Mouse (Mus musculus) lung, postnatal 0 days (tissue): ENCODE measurements at regions not wholly inside any gene's neighbourhood (a gene's known extent, or its start where the extent isn't known, plus 50 kb on each side); places are given as distances from the start of the nearest gene placed in this dataset.
A peak's percentile ranks its signal among the peaks of the same experiment; 100 is the strongest.

Source experiments
- ATAC-seq: fragments of 200-750 bp; cut with Nextera tagmentation; 2 replicates; pipeline ENCODE4 v1.8.0; 2017; ENCODE audit warnings: moderate library complexity
- DNase-seq: peaks from one replicate; pipeline ENCODE4 v3.0.0-alpha.2; 2016; ENCODE audit warnings: low spot score
- H3K27ac ChIP-seq: fragments of 300-500 bp; sonication (generic); 2 replicates; pipeline ENCODE4 v1.5.1; 2014; ENCODE audit warnings: antibody characterized with exemption, mild to moderate bottlenecking, low read length, mixed read lengths
- H3K27me3 ChIP-seq: fragments of 300-500 bp; sonication (generic); replicated peaks from 2 replicates; pipeline ENCODE4 v1.6.1; 2014; ENCODE audit warnings: low read length, mixed read lengths; ENCODE audit not compliant: insufficient read depth
- H3K36me3 ChIP-seq: fragments of 300-500 bp; sonication (generic); 2 replicates; pipeline ENCODE4 v1.6.1; 2014; ENCODE audit warnings: low read length, mixed read lengths; ENCODE audit not compliant: insufficient read depth
- H3K4me1 ChIP-seq: fragments of 300-500 bp; sonication (generic); 2 replicates; pipeline ENCODE4 v1.6.1; 2014; ENCODE audit warnings: antibody characterized with exemption, low read depth, low read length, mixed read lengths; ENCODE audit not compliant: insufficient read depth
- H3K4me2 ChIP-seq: fragments of 300-500 bp; sonication (generic); replicated peaks from 2 replicates; pipeline ENCODE4 v1.6.1; 2014; ENCODE audit warnings: low read depth, mild to moderate bottlenecking, low read length, moderate library complexity, mixed read lengths
- H3K4me3 ChIP-seq: fragments of 300-500 bp; sonication (generic); 2 replicates; pipeline ENCODE4 v1.5.1; 2014; ENCODE audit warnings: low read depth, low read length
- H3K9ac ChIP-seq: fragments of 300-500 bp; sonication (generic); replicated peaks from 2 replicates; pipeline ENCODE4 v1.6.1; 2014; ENCODE audit warnings: low read depth, mild to moderate bottlenecking
- H3K9me3 ChIP-seq: fragments of 300-500 bp; sonication (generic); 2 replicates; pipeline ENCODE4 v1.6.1; 2016; ENCODE audit warnings: low read length, mixed read lengths
- CTCF ChIP-seq: IDR thresholded peaks from 2 replicates; pipeline ENCODE4 v1.5.1; 2016; ENCODE audit warnings: antibody characterized with exemption, mild to moderate bottlenecking
- EP300 ChIP-seq: IDR thresholded peaks from 2 replicates; pipeline ENCODE4 v1.6.1; 2016; ENCODE audit warnings: antibody characterized with exemption, mild to moderate bottlenecking, control low read depth
- WGBS: fragments of 180-500 bp; shearing (Covaris S2); extraction: QIAGEN DNeasy Blood & Tissue Kit; methylation state at CpG from one replicate; pipeline ENCODE4 v1.1.7; 2014; 5-methylcytosine and 5-hydroxymethylcytosine counted together

- Histone ChIP-seq H3K9ac (no peak overlapping the region), H3K4me2 (no peak overlapping the region), H3K9me3 (no peaks in the 10 kb centered on the region), H3K27me3 (no peaks in the 10 kb centered on the region), H3K36me3 (no peaks in the 10 kb centered on the region), H3K27ac (no peak overlapping the region), H3K4me1 (no peaks in the 10 kb centered on the region), H3K4me3 (no peak overlapping the region)
- ATAC-seq (no peak), DNase-seq (no peak)
- TF ChIP-seq EP300 (no peak), CTCF (0 out of 2 replicates have a peak, but pooled peaks have one; percentile 10)
- WGBS: 78% methylated on average over 5 of the region's 5 CpGs
These were observed 199.3 kb upstream of the Tank start for GRCm38 (mm10) chr2:61379076-61379475.

- H3K4me1 ChIP-seq: no peaks in the 10 kb centered on the region
- WGBS: 90% methylated on average over 5 of the region's 5 CpGs
- no peak for DNase-seq
These were observed 200.1 kb upstream of the Tank start for GRCm38 (mm10) chr2:61378297-61378696.

GRCm38 (mm10) chr2:61377756-61378155 is 200.6 kb upstream of the Tank start:
- H3K27me3 ChIP-seq: no peaks in the 10 kb centered on the region
- no peaks in the 10 kb centered on the region for H3K9me3 ChIP-seq
- ATAC-seq (no peak), DNase-seq (no peak)
- H3K4me3 ChIP-seq: no peak overlapping the region
- no peaks in the 10 kb centered on the region for H3K36me3 ChIP-seq
- H3K4me1 ChIP-seq: no peaks in the 10 kb centered on the region
- H3K9ac ChIP-seq: no peak overlapping the region
- no peak for TF ChIP-seq CTCF
- TF ChIP-seq EP300: no peak
- H3K27ac ChIP-seq: no peak overlapping the region
- no peak overlapping the region for H3K4me2 ChIP-seq
- WGBS: 87% methylated on average over 8 of the region's 8 CpGs

More at GRCm38 (mm10) chr2:61378297-61378696, 200.1 kb upstream of the Tank start:
- Histone ChIP-seq H3K27ac (no peak overlapping the region), H3K9ac (no peak overlapping the region), H3K27me3 (no peaks in the 10 kb centered on the region), H3K9me3 (no peaks in the 10 kb centered on the region), H3K36me3 (no peaks in the 10 kb centered on the region), H3K4me3 (no peak overlapping the region), H3K4me2 (no peak overlapping the region)
- no peak for ATAC-seq
- TF ChIP-seq EP300 (no peak), CTCF (no peak)

GRCm38 (mm10) chr2:61362606-61363005 is 215.8 kb upstream of the Tank start:
- DNase-seq: no peak
- H3K36me3 ChIP-seq: no peaks in the 10 kb centered on the region
- no peak overlapping the region for H3K9ac ChIP-seq
- H3K4me3 ChIP-seq: no peak overlapping the region
- TF ChIP-seq CTCF (no peak), EP300 (no peak)
- H3K4me1 ChIP-seq: no peaks in the 10 kb centered on the region
- H3K27me3 ChIP-seq: no peaks in the 10 kb centered on the region
- H3K4me2 ChIP-seq: no peak overlapping the region
- no peak for ATAC-seq
- H3K9me3 ChIP-seq: no peaks in the 10 kb centered on the region
- WGBS: 88% methylated on average over 4 of the region's 4 CpGs
- no peak overlapping the region for H3K27ac ChIP-seq

- no peak overlapping the region for H3K4me2 ChIP-seq
- DNase-seq: no peak
- no peak overlapping the region for H3K27ac ChIP-seq
- no peaks in the 10 kb centered on the region for H3K9me3 ChIP-seq
- ATAC-seq: no peak
- no peaks in the 10 kb centered on the region for H3K36me3 ChIP-seq
- no peaks in the 10 kb centered on the region for H3K4me1 ChIP-seq
- no peaks in the 10 kb centered on the region for H3K27me3 ChIP-seq
- no peak overlapping the region for H3K9ac ChIP-seq
- no peak for TF ChIP-seq CTCF
- no peak for TF ChIP-seq EP300
- 63% methylated on average over 2 of the region's 2 CpGs for WGBS
- no peak overlapping the region for H3K4me3 ChIP-seq
These were observed 217.0 kb upstream of the Tank start for GRCm38 (mm10) chr2:61361394-61361793.

- no peaks in the 10 kb centered on the region for H3K9me3 ChIP-seq
- no peak overlapping the region for H3K4me2 ChIP-seq
- WGBS: 55% methylated on average over 8 of the region's 8 CpGs
- no peaks in the 10 kb centered on the region for H3K27me3 ChIP-seq
- H3K4me1 ChIP-seq: no peaks in the 10 kb centered on the region
- peak; percentile 15 for DNase-seq
- no peak for ATAC-seq
- H3K27ac ChIP-seq: no peak overlapping the region
- no peak overlapping the region for H3K4me3 ChIP-seq
- no peak overlapping the region for H3K9ac ChIP-seq
- no peaks in the 10 kb centered on the region for H3K36me3 ChIP-seq
- TF ChIP-seq EP300: no peak
- no peak for TF ChIP-seq CTCF
These were observed 224.3 kb upstream of the Tank start for GRCm38 (mm10) chr2:61354104-61354503.

GRCm38 (mm10) chr2:61347451-61347850 is 230.9 kb upstream of the Tank start:
- Histone ChIP-seq H3K27me3 (no peaks in the 10 kb centered on the region), H3K27ac (no peak overlapping the region), H3K4me2 (no peak overlapping the region), H3K36me3 (no peaks in the 10 kb centered on the region), H3K9me3 (no peaks in the 10 kb centered on the region), H3K4me3 (no peak overlapping the region), H3K4me1 (peaks cover 10% of the 10 kb centered on the region; the same call in 1 of the 2 replicates), H3K9ac (no peak overlapping the region)
- WGBS: 90% methylated on average over 3 of the region's 3 CpGs
- TF ChIP-seq EP300: no peak
- TF ChIP-seq CTCF: no peak
- DNase-seq: no peak
- no peak for ATAC-seq
